Mouse (Mus musculus) C2C12 (cell line): ENCODE measurements around the gene Fmo1.

Experiments
- CTCF ChIP-seq: IDR thresholded peaks from one replicate; pipeline ENCODE4 v1.5.1; 2011; ENCODE audit not compliant: control insufficient read depth, insufficient read depth, insufficient read length
- FOSL1 ChIP-seq: IDR thresholded peaks from one replicate; pipeline ENCODE4 v1.8.0; 2011; ENCODE audit warnings: mild to moderate bottlenecking, low read length; ENCODE audit not compliant: poor library complexity, insufficient read depth, severe bottlenecking
- MAX ChIP-seq: IDR thresholded peaks from one replicate; pipeline ENCODE4 v1.6.1; 2011; ENCODE audit warnings: mild to moderate bottlenecking, control low read depth
- USF1 ChIP-seq: IDR thresholded peaks from one replicate; pipeline ENCODE4 v1.6.1; 2011; ENCODE audit warnings: low read depth, mild to moderate bottlenecking, control low read depth, moderate library complexity

DNA sequence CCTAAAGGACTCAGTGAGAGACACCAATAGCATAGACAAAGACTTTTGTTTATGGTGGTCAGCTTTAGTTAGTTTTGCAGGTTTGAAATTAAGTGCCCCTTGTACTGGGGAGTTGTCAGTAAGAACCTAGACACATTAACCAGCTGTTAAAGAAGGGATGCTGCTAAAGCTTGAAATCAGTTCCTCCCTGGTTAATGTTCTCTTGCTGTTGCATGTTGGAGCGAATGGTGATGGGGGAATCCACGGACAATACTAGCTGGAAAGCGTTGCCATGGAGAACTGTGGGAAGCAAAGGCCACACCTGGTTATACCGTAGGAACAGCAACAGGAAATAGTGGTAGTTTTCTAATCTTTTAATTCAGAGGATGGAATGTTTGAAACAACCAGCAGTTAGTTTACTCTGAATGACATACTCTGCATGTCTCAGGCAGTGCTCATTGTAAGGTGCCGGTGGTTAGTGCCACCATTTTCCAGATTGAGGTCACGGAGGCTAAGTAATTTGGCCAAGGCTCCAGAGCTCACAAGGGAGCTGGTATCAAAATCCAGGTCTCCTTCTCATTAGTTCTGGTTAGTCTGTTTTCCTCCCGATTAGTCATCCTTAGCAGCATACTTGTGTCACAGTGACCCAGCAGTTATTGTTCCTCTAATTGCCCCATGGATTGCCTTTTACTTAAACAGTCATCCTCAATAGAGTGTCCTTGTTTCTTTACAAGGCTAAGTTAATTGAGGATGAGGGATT, 73.9 kb downstream of the Fmo1 start:
- TF ChIP-seq CTCF = no peak
- TF ChIP-seq FOSL1 = no peak
- TF ChIP-seq MAX = no peak
- TF ChIP-seq USF1 = no peak
